Mouse (Mus musculus) urinary bladder, postnatal 36 days (tissue): ENCODE results near the gene Gstp3.
"Not testable (repeated sequence)": the region's sequence is repeated elsewhere in the genome, so short reads cannot be mapped to it uniquely, and the experiment has no call there.

Experiments used
- DNase-seq, 2 experiments: peaks; one replicate each; pipeline ENCODE4 v3.0.0; 2022; ENCODE audit warnings: low spot score in 2 of 2, mixed read lengths in 1 of 2

Gstp3 gene

GRCm38 (mm10) chr19:4037788-4038232 is 21.6 kb downstream of the Gstp3 start, which contains the start of gene Gstp1:
Gene Gstp1 (minus strand): TSS chr19:4037985.
- peak; percentile 86 to 91 for DNase-seq

- DNase-seq, result not testable (repeated sequence)
Measured at GRCm38 (mm10) chr19:4037154-4037787, 22.1 kb downstream of the Gstp3 start.

- DNase-seq, result no peak
Measured at GRCm38 (mm10) chr19:4036327-4037045, 22.9 kb downstream of the Gstp3 start.

- DNase-seq, result no peak
Measured at GRCm38 (mm10) chr19:4033742-4034141, 25.6 kb downstream of the Gstp3 start.

- no peak for DNase-seq
Measured at GRCm38 (mm10) chr19:4033298-4033697, 26.1 kb downstream of the Gstp3 start.

GRCm38 (mm10) chr19:4032668-4033067 is 26.7 kb downstream of the Gstp3 start:
- DNase-seq, result no peak

GRCm38 (mm10) chr19:4027576-4027975 is 31.8 kb downstream of the Gstp3 start:
- DNase-seq, result no peak

GRCm38 (mm10) chr19:4023185-4023584 is 36.2 kb downstream of the Gstp3 start:
- DNase-seq, result no peak

- peak; percentile 81 to 88 for DNase-seq
Measured at GRCm38 (mm10) chr19:4018743-4019583, 40.4 kb downstream of the Gstp3 start.

GRCm38 (mm10) chr19:4017921-4018587 is 41.3 kb downstream of the Gstp3 start:
- no peak for DNase-seq

GRCm38 (mm10) chr19:4015635-4016034 is 43.7 kb downstream of the Gstp3 start:
- DNase-seq, result no peak

GRCm38 (mm10) chr19:4014802-4015201 is 44.6 kb downstream of the Gstp3 start:
- no peak for DNase-seq

- DNase-seq, result no peak
Measured at GRCm38 (mm10) chr19:4013066-4013465, 46.3 kb downstream of the Gstp3 start.

GRCm38 (mm10) chr19:4012432-4013022 is 46.8 kb downstream of the Gstp3 start, which contains the start of gene Ndufv1:
Gene Ndufv1 (minus strand): TSS chr19:4012806.
- peak; percentile 93 to 97 for DNase-seq

GRCm38 (mm10) chr19:4011086-4011485 is 48.3 kb downstream of the Gstp3 start:
- DNase-seq, result no peak
